Mouse (Mus musculus): Measurements from ENCODE around the gene Hivep1. TPM values are rescaled to one million over a fixed set of nuclear protein-coding genes. Genes with fewer than 3 reads are reported as not detected.

Hivep1 gene
- total and polyA plus RNA-seq, 2 experiments, result 3.5 to 9.0 TPM

- no peaks in the 10 kb centered on the region; the same call in 1 of the 2 replicates for H3K79me2 ChIP-seq (ENCODE audit: control insufficient read depth, insufficient read depth, low read length)
- TF ChIP-seq CTCF (IDR thresholded peaks at IDR 0.05; ENCODE audit: low read depth, low read length) (no peak), POLR2A (IDR thresholded peaks at IDR 0.05; ENCODE audit: extremely low read depth, insufficient read depth, low read length) (0 out of 2 replicates have a peak, but pooled peaks have one; percentile 5)
- 1% methylated on average over 40 of the region's 41 CpGs for WGBS
- peak overlapping the region; percentile 88 for H3K9ac ChIP-seq (ENCODE audit: low read depth, low read length)
- no peaks in the 10 kb centered on the region for H3K27me3 ChIP-seq (ENCODE audit: control insufficient read depth, insufficient read depth, low read length)
- peaks cover 9% of the 10 kb centered on the region for H3K36me3 ChIP-seq (ENCODE audit: control insufficient read depth, insufficient read depth, low read length)
- peak overlapping the region; percentile 86 for H3K27ac ChIP-seq (replicated peaks; ENCODE audit: insufficient read depth, low read depth, low read length)
- peak overlapping the region; percentile 87 for H3K4me3 ChIP-seq (ENCODE audit: insufficient read depth, low read depth, low read length)
- peak; percentile 58 for DNase-seq (ENCODE audit: extremely low read depth, low read depth, low spot score)
- H3K4me1 ChIP-seq (ENCODE audit: control insufficient read depth, insufficient read depth, low read length), result peaks cover 6% of the 10 kb centered on the region
Observed at GRCm38 (mm10) chr13:42052696-42053541, 1.1 kb downstream of the Hivep1 start.

- Histone ChIP-seq H3K4me3 (ENCODE audit: insufficient read depth, low read depth, low read length) (no peak overlapping the region), H3K27ac (replicated peaks; ENCODE audit: insufficient read depth, low read depth, low read length) (peak overlapping the region; percentile 86; the same call in 1 of the 2 replicates), H3K36me3 (ENCODE audit: control insufficient read depth, insufficient read depth, low read length) (peaks cover 11% of the 10 kb centered on the region), H3K27me3 (ENCODE audit: control insufficient read depth, insufficient read depth, low read length) (no peaks in the 10 kb centered on the region), H3K9ac (ENCODE audit: low read depth, low read length) (no peak overlapping the region), H3K4me1 (ENCODE audit: control insufficient read depth, insufficient read depth, low read length) (peaks cover 6% of the 10 kb centered on the region), H3K79me2 (ENCODE audit: control insufficient read depth, insufficient read depth, low read length) (no peaks in the 10 kb centered on the region; the same call in 1 of the 2 replicates)
- TF ChIP-seq CTCF (IDR thresholded peaks at IDR 0.05; ENCODE audit: low read depth, low read length), result no peak
- TF ChIP-seq POLR2A (IDR thresholded peaks at IDR 0.05; ENCODE audit: extremely low read depth, insufficient read depth, low read length), result no peak
- WGBS, result 4% methylated on average over 2 of the region's 2 CpGs
- DNase-seq (ENCODE audit: extremely low read depth, low read depth, low spot score), result peak; percentile 83
Observed at GRCm38 (mm10) chr13:42053656-42054055, 1.8 kb downstream of the Hivep1 start.

GRCm38 (mm10) chr13:42054138-42054537, 2.3 kb downstream of the Hivep1 start:
- DNase-seq (ENCODE audit: extremely low read depth, low read depth, low spot score), result peak; percentile 79
- Histone ChIP-seq H3K27me3 (ENCODE audit: control insufficient read depth, insufficient read depth, low read length) (no peaks in the 10 kb centered on the region), H3K36me3 (ENCODE audit: control insufficient read depth, insufficient read depth, low read length) (peaks cover 11% of the 10 kb centered on the region), H3K27ac (replicated peaks; ENCODE audit: insufficient read depth, low read depth, low read length) (no peak overlapping the region), H3K9ac (ENCODE audit: low read depth, low read length) (no peak overlapping the region), H3K4me3 (ENCODE audit: insufficient read depth, low read depth, low read length) (no peak overlapping the region), H3K79me2 (ENCODE audit: control insufficient read depth, insufficient read depth, low read length) (no peaks in the 10 kb centered on the region; the same call in 1 of the 2 replicates), H3K4me1 (ENCODE audit: control insufficient read depth, insufficient read depth, low read length) (peaks cover 6% of the 10 kb centered on the region)
- 28% methylated on average over 3 of the region's 3 CpGs for WGBS
- TF ChIP-seq CTCF (IDR thresholded peaks at IDR 0.05; ENCODE audit: low read depth, low read length) (no peak), POLR2A (IDR thresholded peaks at IDR 0.05; ENCODE audit: extremely low read depth, insufficient read depth, low read length) (no peak)

GRCm38 (mm10) chr13:42056712-42057332, 5.0 kb downstream of the Hivep1 start:
- WGBS, result 99% methylated on average over 2 of the region's 2 CpGs
- H3K79me2 ChIP-seq (ENCODE audit: control insufficient read depth, insufficient read depth, low read length), result peaks cover 3% of the 10 kb centered on the region; the same call in 1 of the 2 replicates
- H3K27me3 ChIP-seq (ENCODE audit: control insufficient read depth, insufficient read depth, low read length), result no peaks in the 10 kb centered on the region
- H3K4me3 ChIP-seq (ENCODE audit: insufficient read depth, low read depth, low read length), result no peak overlapping the region
- no peak overlapping the region for H3K27ac ChIP-seq (replicated peaks; ENCODE audit: insufficient read depth, low read depth, low read length)
- H3K9ac ChIP-seq (ENCODE audit: low read depth, low read length), result no peak overlapping the region
- peaks cover 4% of the 10 kb centered on the region for H3K4me1 ChIP-seq (ENCODE audit: control insufficient read depth, insufficient read depth, low read length)
- TF ChIP-seq CTCF (IDR thresholded peaks at IDR 0.05; ENCODE audit: low read depth, low read length) (no peak), POLR2A (IDR thresholded peaks at IDR 0.05; ENCODE audit: extremely low read depth, insufficient read depth, low read length) (no peak)
- DNase-seq (ENCODE audit: extremely low read depth, low read depth, low spot score), result peak; percentile 33
- peaks cover 14% of the 10 kb centered on the region for H3K36me3 ChIP-seq (ENCODE audit: control insufficient read depth, insufficient read depth, low read length)

- Histone ChIP-seq H3K27me3 (ENCODE audit: control insufficient read depth, insufficient read depth, low read length) (no peaks in the 10 kb centered on the region), H3K4me1 (ENCODE audit: control insufficient read depth, insufficient read depth, low read length) (no peaks in the 10 kb centered on the region; the same call in 1 of the 2 replicates), H3K79me2 (ENCODE audit: control insufficient read depth, insufficient read depth, low read length) (peaks cover 15% of the 10 kb centered on the region), H3K4me3 (ENCODE audit: insufficient read depth, low read depth, low read length) (no peak overlapping the region), H3K27ac (replicated peaks; ENCODE audit: insufficient read depth, low read depth, low read length) (no peak overlapping the region), H3K36me3 (ENCODE audit: control insufficient read depth, insufficient read depth, low read length) (peaks cover 18% of the 10 kb centered on the region), H3K9ac (ENCODE audit: low read depth, low read length) (no peak overlapping the region)
- TF ChIP-seq POLR2A (IDR thresholded peaks at IDR 0.05; ENCODE audit: extremely low read depth, insufficient read depth, low read length) (no peak), CTCF (IDR thresholded peaks at IDR 0.05; ENCODE audit: low read depth, low read length) (no peak)
- no peak for DNase-seq (ENCODE audit: extremely low read depth, low read depth, low spot score)
- WGBS, result 77% methylated on average over 10 of the region's 10 CpGs
Observed at GRCm38 (mm10) chr13:42060846-42061630, 9.2 kb downstream of the Hivep1 start.
